Mouse (Mus musculus) ovary, adult 18-20 months (tissue): ENCODE results near the gene Ift46.

Experiments used
- DNase-seq: peaks from one replicate; pipeline ENCODE4 v3.0.0; 2022; ENCODE audit warnings: low spot score, mixed read lengths

The Ift46 gene

GRCm38 (mm10) chr9:44807778-44808177, 40.1 kb downstream of the Ift46 start:
- DNase-seq, result no peak

GRCm38 (mm10) chr9:44810316-44810715, 42.6 kb downstream of the Ift46 start:
- no peak for DNase-seq

- no peak for DNase-seq
Observed at GRCm38 (mm10) chr9:44814179-44814578, 46.5 kb downstream of the Ift46 start.

GRCm38 (mm10) chr9:44817522-44817921, 49.8 kb downstream of the Ift46 start:
- DNase-seq, result no peak

- DNase-seq, result no peak
Observed at GRCm38 (mm10) chr9:44819920-44820827, 52.5 kb downstream of the Ift46 start.

- no peak for DNase-seq
Observed at GRCm38 (mm10) chr9:44826660-44827059, 59.0 kb downstream of the Ift46 start.

DNA sequence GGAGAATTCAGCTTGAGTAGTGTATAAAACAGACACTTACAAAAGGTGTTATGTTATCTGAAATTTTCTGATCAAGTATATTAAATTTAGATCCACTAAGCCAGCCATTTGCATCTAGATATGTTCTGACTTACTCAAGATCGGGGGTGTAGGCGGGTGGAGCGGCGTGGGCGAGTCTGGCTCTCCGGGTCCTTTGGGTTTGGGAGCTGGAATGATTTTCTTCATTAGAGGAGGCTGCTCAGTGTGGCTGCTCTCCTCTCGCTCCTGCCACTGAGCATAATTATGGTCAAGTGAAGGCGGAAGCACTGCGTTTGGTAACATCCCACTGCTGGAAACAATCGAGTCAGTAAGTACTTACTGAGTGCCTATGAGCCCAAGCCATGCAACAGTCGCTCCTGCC, 61.2 kb downstream of the Ift46 start:
- DNase-seq, result no peak

GRCm38 (mm10) chr9:44830506-44830905, 62.8 kb downstream of the Ift46 start:
- no peak for DNase-seq

- no peak for DNase-seq
Observed at GRCm38 (mm10) chr9:44832356-44832755, 64.6 kb downstream of the Ift46 start.

DNA sequence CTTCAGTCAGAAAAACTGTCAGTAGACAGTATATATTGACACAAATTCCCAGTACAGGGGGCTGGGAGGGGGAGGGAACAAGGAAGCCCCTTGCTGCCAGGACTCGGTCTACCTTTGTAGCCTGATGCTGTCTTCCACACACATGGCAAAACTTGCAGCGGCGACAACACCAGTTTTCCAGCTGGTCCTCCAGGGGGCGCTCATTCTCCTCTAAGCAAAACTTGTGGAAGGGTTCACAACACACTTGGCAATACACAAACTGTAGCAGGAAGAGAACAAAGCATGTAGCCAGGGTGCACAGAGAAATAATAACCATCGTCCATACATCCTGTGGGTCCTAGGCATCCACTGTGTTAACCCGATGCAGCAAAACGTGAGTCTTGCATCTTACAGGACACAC, 68.7 kb downstream of the Ift46 start:
- peak; percentile 26 for DNase-seq

DNA sequence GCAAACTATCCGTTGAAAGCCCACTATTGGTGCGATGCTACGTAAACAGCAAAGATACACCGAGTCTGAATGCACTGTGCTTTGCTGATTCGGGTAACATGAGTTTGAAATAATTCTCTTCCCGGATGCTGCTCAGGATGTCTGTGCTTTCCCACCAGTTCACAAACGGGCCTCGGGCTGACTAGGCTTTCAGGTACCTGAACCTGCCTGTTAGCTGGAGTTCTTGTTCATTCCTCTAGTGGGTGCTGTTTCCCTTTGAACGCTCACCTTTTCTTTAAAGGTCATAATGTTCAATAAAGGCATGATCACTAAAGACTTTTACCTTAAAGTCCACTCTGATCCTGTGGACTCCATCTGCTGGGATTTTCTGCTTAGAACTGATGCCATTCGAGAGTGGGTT, 73.5 kb downstream of the Ift46 start:
- DNase-seq, result no peak
